Mouse (Mus musculus) spleen, adult 2 months (tissue): ENCODE measurements around the gene Xkr8.

Experiments used
- CTCF ChIP-seq: fragments of 200-500 bp; IDR thresholded peaks from 2 replicates; pipeline ENCODE4 v1.5.1; 2011; ENCODE audit warnings: mild to moderate bottlenecking, inconsistent platforms; ENCODE audit not compliant: insufficient read depth, insufficient read length, insufficient replicate concordance; ENCODE audit errors: extremely low read depth
- POLR2A ChIP-seq: fragments of 200-500 bp; IDR thresholded peaks from 2 replicates; pipeline ENCODE4 v1.6.1; 2011; ENCODE audit warnings: low read depth, low read length, inconsistent platforms

GRCm38 (mm10) chr4:132693366-132693765, 39.0 kb downstream of the Xkr8 start:
- no peak for TF ChIP-seq POLR2A
- TF ChIP-seq CTCF, result no peak
